Mouse (Mus musculus) limb, embryonic 14.5 days (tissue): ENCODE measurements at regions not wholly inside any gene's neighbourhood (a gene's known extent, or its start where the extent isn't known, plus 50 kb on each side); places are given as distances from the start of the nearest gene placed in this dataset.

Experiments
- ATAC-seq: fragments of 200-750 bp; cut with Nextera tagmentation; 2 replicates; pipeline ENCODE4 v1.8.0; 2017; ENCODE audit warnings: low read depth, moderate number of reproducible peaks, moderate TSS enrichment; ENCODE audit not compliant: low FRiP score
- DNase-seq: peaks from one replicate; pipeline ENCODE4 v3.0.0-alpha.2; 2015; ENCODE audit warnings: low spot score
- H3K27ac ChIP-seq: fragments of 300-500 bp; sonication (generic); replicated peaks from 2 replicates; pipeline ENCODE4 v1.5.1; 2014; ENCODE audit warnings: low read depth, mild to moderate bottlenecking, low read length, moderate library complexity, mixed read lengths
- H3K27me3 ChIP-seq: fragments of 300-500 bp; sonication (generic); 2 replicates; pipeline ENCODE4 v1.6.1; 2014; ENCODE audit warnings: low read length, mixed read lengths; ENCODE audit not compliant: control insufficient read depth, insufficient read depth
- H3K36me3 ChIP-seq: fragments of 300-500 bp; sonication (generic); 2 replicates; pipeline ENCODE4 v1.6.1; 2014; ENCODE audit warnings: mild to moderate bottlenecking, low read length, moderate library complexity, mixed read lengths; ENCODE audit not compliant: control insufficient read depth, insufficient read depth
- H3K4me1 ChIP-seq: fragments of 300-500 bp; sonication (generic); 2 replicates; pipeline ENCODE4 v1.6.1; 2014; ENCODE audit warnings: antibody characterized with exemption, low read length, mixed read lengths; ENCODE audit not compliant: control insufficient read depth, insufficient read depth
- H3K4me2 ChIP-seq: fragments of 300-500 bp; sonication (generic); replicated peaks from 2 replicates; pipeline ENCODE4 v1.6.1; 2014; ENCODE audit warnings: low read depth, mild to moderate bottlenecking, low read length, moderate library complexity; ENCODE audit not compliant: severe bottlenecking
- H3K4me3 ChIP-seq: fragments of 300-500 bp; sonication (generic); replicated peaks from 2 replicates; pipeline ENCODE4 v1.5.1; 2014; ENCODE audit warnings: low read length
- H3K9ac ChIP-seq: fragments of 300-500 bp; sonication (generic); 2 replicates; pipeline ENCODE4 v1.6.1; 2014; ENCODE audit warnings: mild to moderate bottlenecking, low read depth, low read length, moderate library complexity; ENCODE audit not compliant: severe bottlenecking
- H3K9me3 ChIP-seq: fragments of 300-500 bp; sonication (generic); 2 replicates; pipeline ENCODE4 v1.6.1; 2016; ENCODE audit warnings: low read length; ENCODE audit not compliant: control insufficient read depth
- POLR2A ChIP-seq: fragments of 200-500 bp; IDR thresholded peaks from 2 replicates; pipeline ENCODE4 v1.8.0; 2012; ENCODE audit warnings: inconsistent platforms, mild to moderate bottlenecking, moderate library complexity, borderline replicate concordance; ENCODE audit not compliant: insufficient read depth, insufficient read length; ENCODE audit errors: extremely low read depth
- WGBS: fragments of 180-500 bp; shearing (Covaris S2); extraction: QIAGEN DNeasy Blood & Tissue Kit; methylation state at CpG from one replicate; pipeline ENCODE4 v1.1.7; 2014; 5-methylcytosine and 5-hydroxymethylcytosine counted together

- no peak for TF ChIP-seq POLR2A
- H3K27ac ChIP-seq, result no peak overlapping the region
- no peak overlapping the region for H3K4me3 ChIP-seq
- ATAC-seq (no peak), DNase-seq (no peak)
- H3K9me3 ChIP-seq, result no peaks in the 10 kb centered on the region
- no peak overlapping the region for H3K9ac ChIP-seq
- H3K4me2 ChIP-seq, result no peak overlapping the region
- no peaks in the 10 kb centered on the region for H3K27me3 ChIP-seq
- H3K36me3 ChIP-seq, result no peaks in the 10 kb centered on the region
- no peaks in the 10 kb centered on the region for H3K4me1 ChIP-seq
These were observed 359.9 kb downstream of the Btg1 start for GRCm38 (mm10) chr10:96976691-96977090.

GRCm38 (mm10) chr10:96980494-96980831, 363.7 kb downstream of the Btg1 start:
- Histone ChIP-seq H3K9ac (no peak overlapping the region), H3K36me3 (no peaks in the 10 kb centered on the region), H3K4me3 (no peak overlapping the region), H3K27ac (no peak overlapping the region), H3K4me2 (no peak overlapping the region), H3K4me1 (no peaks in the 10 kb centered on the region), H3K27me3 (no peaks in the 10 kb centered on the region), H3K9me3 (no peaks in the 10 kb centered on the region)
- DNase-seq (no peak), ATAC-seq (no peak)
- no peak for TF ChIP-seq POLR2A
- WGBS, result 63% methylated on average over 3 of the region's 3 CpGs

DNA sequence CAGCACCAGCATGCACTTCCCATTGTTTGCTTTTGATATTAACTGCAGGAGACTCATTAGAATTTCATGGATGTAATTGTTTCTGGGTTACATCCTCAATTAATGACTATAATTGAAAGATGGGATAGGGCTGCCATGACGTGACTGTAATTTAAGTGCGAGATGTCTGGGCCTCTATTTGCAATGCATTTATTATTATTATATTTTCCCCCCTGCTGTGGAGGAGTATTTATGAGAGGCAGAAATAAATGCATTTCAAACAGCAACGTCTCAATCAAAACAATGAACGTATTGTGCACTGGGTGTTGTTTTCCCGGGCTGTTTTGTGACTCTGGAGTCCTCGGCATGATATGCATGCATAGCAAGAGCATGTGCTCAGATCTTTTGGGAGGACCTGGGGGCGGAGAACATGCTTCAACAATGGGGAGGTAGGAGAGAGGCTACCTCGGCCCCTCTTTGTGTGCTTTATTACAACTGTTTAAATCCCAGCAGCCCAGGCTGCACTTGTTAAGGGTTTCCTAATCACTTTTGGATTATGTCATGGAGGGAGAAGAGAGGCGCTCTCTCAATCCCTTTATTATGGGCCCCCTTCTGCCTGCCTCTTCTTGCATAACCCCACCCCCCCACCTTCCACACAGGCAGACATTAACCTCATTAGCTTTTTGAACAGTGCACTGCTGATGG, 364.2 kb downstream of the Btg1 start:
- Histone ChIP-seq H3K27ac (no peak overlapping the region), H3K4me1 (no peaks in the 10 kb centered on the region), H3K27me3 (no peaks in the 10 kb centered on the region), H3K9ac (no peak overlapping the region), H3K9me3 (no peaks in the 10 kb centered on the region), H3K4me3 (no peak overlapping the region), H3K4me2 (no peak overlapping the region), H3K36me3 (no peaks in the 10 kb centered on the region)
- DNase-seq, result no peak
- no peak for TF ChIP-seq POLR2A
- no peak for ATAC-seq
- 53% methylated on average over 9 of the region's 9 CpGs for WGBS

DNA sequence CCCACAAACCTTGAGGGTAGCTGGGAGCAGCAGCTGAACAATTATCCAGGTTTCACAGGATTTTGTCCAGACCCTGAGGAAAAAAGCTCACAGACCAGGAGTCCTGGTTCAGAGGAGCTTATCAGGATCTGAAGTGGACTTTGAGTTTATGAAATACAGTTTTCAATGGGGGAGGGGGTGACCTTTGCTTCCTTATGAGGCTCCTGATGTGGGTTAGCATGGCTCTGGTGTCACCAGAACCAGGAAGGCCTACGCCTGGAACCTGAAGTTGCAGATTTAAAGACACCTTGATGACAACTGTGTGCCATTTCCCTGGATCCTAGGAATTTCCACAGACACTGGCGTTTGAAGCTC, 364.7 kb downstream of the Btg1 start:
- Histone ChIP-seq H3K4me3 (no peak overlapping the region), H3K27me3 (no peaks in the 10 kb centered on the region), H3K4me1 (no peaks in the 10 kb centered on the region), H3K9me3 (no peaks in the 10 kb centered on the region), H3K36me3 (no peaks in the 10 kb centered on the region), H3K4me2 (no peak overlapping the region), H3K9ac (no peak overlapping the region), H3K27ac (no peak overlapping the region)
- no peak for TF ChIP-seq POLR2A
- DNase-seq (no peak), ATAC-seq (no peak)
- WGBS, result 81% methylated on average over 2 of the region's 2 CpGs

GRCm38 (mm10) chr10:97000871-97001270, 384.1 kb downstream of the Btg1 start:
- no peak for ATAC-seq
- Histone ChIP-seq H3K27ac (no peak overlapping the region), H3K4me3 (no peak overlapping the region)

DNA sequence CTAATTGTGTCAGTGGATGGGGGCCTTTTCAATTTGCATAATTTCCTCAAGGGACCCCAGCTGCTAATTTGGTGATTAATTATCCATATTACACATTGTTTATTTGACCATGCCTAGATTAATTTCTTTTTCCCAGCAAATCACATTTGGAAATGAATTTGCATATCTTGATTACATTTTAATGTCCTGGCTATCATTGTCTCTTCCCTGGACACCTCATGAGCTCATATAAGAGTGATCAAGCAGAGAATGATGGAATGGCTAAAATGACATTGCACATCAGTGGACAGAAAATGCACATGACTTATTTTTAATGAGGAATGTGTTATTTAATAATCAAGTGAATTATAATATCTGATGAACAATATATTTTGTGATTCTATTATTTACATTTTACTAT, 392.1 kb downstream of the Btg1 start:
- Histone ChIP-seq H3K27me3 (no peaks in the 10 kb centered on the region), H3K9me3 (no peaks in the 10 kb centered on the region), H3K4me3 (no peak overlapping the region), H3K36me3 (no peaks in the 10 kb centered on the region), H3K4me1 (no peaks in the 10 kb centered on the region), H3K9ac (no peak overlapping the region), H3K27ac (no peak overlapping the region), H3K4me2 (no peak overlapping the region)
- ATAC-seq, result no peak
- no peak for DNase-seq
- no peak for TF ChIP-seq POLR2A

More at GRCm38 (mm10) chr10:97000871-97001270, 384.1 kb downstream of the Btg1 start:
- Histone ChIP-seq H3K36me3 (no peaks in the 10 kb centered on the region), H3K27me3 (no peaks in the 10 kb centered on the region), H3K4me2 (no peak overlapping the region), H3K9ac (no peak overlapping the region), H3K4me1 (no peaks in the 10 kb centered on the region), H3K9me3 (no peaks in the 10 kb centered on the region)
- DNase-seq, result no peak
- no peak for TF ChIP-seq POLR2A
